Mouse (Mus musculus) heart, embryonic 11.5 days (tissue): ENCODE data around the gene 1700092M07Rik. TPM values are rescaled to one million over a fixed set of nuclear protein-coding genes. Genes with fewer than 3 reads are reported as not detected.

ENCODE experiments used
- ATAC-seq: fragments of 200-750 bp; cut with Nextera tagmentation; replicated peaks from 2 replicates; pipeline ENCODE4 v1.8.0; 2017; ENCODE audit warnings: moderate library complexity; ENCODE audit not compliant: insufficient number of reproducible peaks, low FRiP score, low TSS enrichment
- H3K27ac ChIP-seq: fragments of 300-500 bp; sonication (generic); 2 replicates; pipeline ENCODE4 v1.5.1; 2014; ENCODE audit warnings: mild to moderate bottlenecking, low read depth, low read length
- H3K27me3 ChIP-seq: fragments of 300-500 bp; sonication (generic); 2 replicates; pipeline ENCODE4 v1.6.1; 2014; ENCODE audit warnings: mild to moderate bottlenecking, low read length, mixed read lengths; ENCODE audit not compliant: control insufficient read depth, insufficient read depth
- H3K36me3 ChIP-seq: fragments of 300-500 bp; sonication (generic); 2 replicates; pipeline ENCODE4 v1.6.1; 2014; ENCODE audit warnings: mild to moderate bottlenecking, low read length, moderate library complexity, mixed read lengths; ENCODE audit not compliant: control insufficient read depth, insufficient read depth
- H3K4me1 ChIP-seq: fragments of 300-500 bp; sonication (generic); 2 replicates; pipeline ENCODE4 v1.6.1; 2014; ENCODE audit warnings: low read length; ENCODE audit not compliant: control insufficient read depth, insufficient read depth
- H3K4me2 ChIP-seq: fragments of 300-500 bp; sonication (generic); 2 replicates; pipeline ENCODE4 v1.6.1; 2014; ENCODE audit warnings: mild to moderate bottlenecking, moderate library complexity
- H3K4me3 ChIP-seq: fragments of 300-500 bp; sonication (generic); 2 replicates; pipeline ENCODE4 v1.5.1; 2014; ENCODE audit warnings: low read depth, low read length
- H3K9ac ChIP-seq: fragments of 300-500 bp; sonication (generic); 2 replicates; pipeline ENCODE4 v1.6.1; 2014; ENCODE audit warnings: mild to moderate bottlenecking, low read depth, low read length, moderate library complexity
- H3K9me3 ChIP-seq: fragments of 300-500 bp; sonication (generic); replicated peaks from 2 replicates; pipeline ENCODE4 v1.6.1; 2016; ENCODE audit warnings: low read length; ENCODE audit not compliant: control insufficient read depth
- WGBS: fragments of 180-500 bp; shearing (Covaris S2); extraction: QIAGEN DNeasy Blood & Tissue Kit; methylation state at CpG from one replicate; pipeline ENCODE4 v1.1.7; 2014; ENCODE audit not compliant: insufficient replicate concordance; 5-methylcytosine and 5-hydroxymethylcytosine counted together
- polyA plus RNA-seq: library from polyadenylated mRNA; unstranded; fragments of >200 nt; fragmentation: Nextera tagmentation; extraction: Ambion mirVana; gene quantifications from 2 replicates; pipeline ENCODE4 v1.2.1, GENCODE M21; 2014

The 1700092M07Rik gene
- polyA plus RNA-seq, 1 experiment from 2014 or later, result 2.2 TPM

GRCm38 (mm10) chr19:8706132-8706667, 34.3 kb upstream of the 1700092M07Rik start:
- WGBS, result 82% methylated on average over 7 of the region's 7 CpGs
- no peaks in the 10 kb centered on the region for H3K27me3 ChIP-seq
- H3K9me3 ChIP-seq, result no peaks in the 10 kb centered on the region
- ATAC-seq, result no peak
- H3K36me3 ChIP-seq, result peaks cover 28% of the 10 kb centered on the region
- no peak overlapping the region for H3K9ac ChIP-seq
- no peak overlapping the region for H3K4me2 ChIP-seq
- H3K27ac ChIP-seq, result no peak overlapping the region
- peaks cover 4% of the 10 kb centered on the region; the same call in 1 of the 2 replicates for H3K4me1 ChIP-seq
- no peak overlapping the region for H3K4me3 ChIP-seq

- Histone ChIP-seq H3K27me3 (no peaks in the 10 kb centered on the region), H3K36me3 (peaks cover 34% of the 10 kb centered on the region), H3K4me1 (peaks cover 10% of the 10 kb centered on the region), H3K27ac (no peak overlapping the region), H3K9me3 (no peaks in the 10 kb centered on the region), H3K4me3 (no peak overlapping the region), H3K4me2 (no peak overlapping the region), H3K9ac (no peak overlapping the region)
- ATAC-seq, result no peak
- WGBS, result 91% methylated on average over 7 of the region's 7 CpGs
Measured at GRCm38 (mm10) chr19:8706930-8707329, 33.6 kb upstream of the 1700092M07Rik start.

- Histone ChIP-seq H3K4me2 (no peak overlapping the region), H3K36me3 (peaks cover 36% of the 10 kb centered on the region)
Measured at GRCm38 (mm10) chr19:8708954-8709353, 31.6 kb upstream of the 1700092M07Rik start.

GRCm38 (mm10) chr19:8710057-8710456, 30.5 kb upstream of the 1700092M07Rik start:
- H3K4me1 ChIP-seq, result peaks cover 17% of the 10 kb centered on the region
- no peak for ATAC-seq
- H3K27me3 ChIP-seq, result no peaks in the 10 kb centered on the region
- H3K36me3 ChIP-seq, result peaks cover 36% of the 10 kb centered on the region
- no peak overlapping the region for H3K27ac ChIP-seq
- no peaks in the 10 kb centered on the region for H3K9me3 ChIP-seq
- WGBS, result 95% methylated on average over 2 of the region's 2 CpGs
- H3K9ac ChIP-seq, result no peak overlapping the region
- H3K4me2 ChIP-seq, result no peak overlapping the region
- H3K4me3 ChIP-seq, result no peak overlapping the region

More at GRCm38 (mm10) chr19:8708954-8709353, 31.6 kb upstream of the 1700092M07Rik start:
- no peak overlapping the region for H3K27ac ChIP-seq
- 94% methylated on average over 8 of the region's 8 CpGs for WGBS
- H3K9me3 ChIP-seq, result no peaks in the 10 kb centered on the region
- H3K27me3 ChIP-seq, result no peaks in the 10 kb centered on the region
- H3K4me3 ChIP-seq, result no peak overlapping the region
- peaks cover 14% of the 10 kb centered on the region for H3K4me1 ChIP-seq
- no peak for ATAC-seq
- H3K9ac ChIP-seq, result no peak overlapping the region

GRCm38 (mm10) chr19:8711506-8711905, 29.0 kb upstream of the 1700092M07Rik start:
- peak overlapping the region; percentile 72 for H3K4me3 ChIP-seq
- H3K4me1 ChIP-seq, result peaks cover 17% of the 10 kb centered on the region
- no peaks in the 10 kb centered on the region for H3K9me3 ChIP-seq
- H3K36me3 ChIP-seq, result peaks cover 36% of the 10 kb centered on the region
- no peaks in the 10 kb centered on the region for H3K27me3 ChIP-seq
- no peak overlapping the region for H3K27ac ChIP-seq
- no peak for ATAC-seq
- H3K9ac ChIP-seq, result peak overlapping the region; percentile 90
- peak overlapping the region; percentile 68 for H3K4me2 ChIP-seq
- WGBS, result 75% methylated on average over 4 of the region's 4 CpGs

GRCm38 (mm10) chr19:8711949-8712869, 28.3 kb upstream of the 1700092M07Rik start:
- ATAC-seq, result no peak
- peak overlapping the region; percentile 88 for H3K27ac ChIP-seq
- H3K36me3 ChIP-seq, result peaks cover 36% of the 10 kb centered on the region
- H3K27me3 ChIP-seq, result no peaks in the 10 kb centered on the region
- peak overlapping the region; percentile 68 for H3K4me2 ChIP-seq
- peak overlapping the region; percentile 72 for H3K4me3 ChIP-seq
- peaks cover 17% of the 10 kb centered on the region for H3K4me1 ChIP-seq
- WGBS, result 51% methylated on average over 10 of the region's 10 CpGs
- no peaks in the 10 kb centered on the region for H3K9me3 ChIP-seq
- H3K9ac ChIP-seq, result peak overlapping the region; percentile 90

GRCm38 (mm10) chr19:8712870-8713305, 27.6 kb upstream of the 1700092M07Rik start:
- WGBS, result under 1% methylated on average over 13 of the region's 13 CpGs
- Histone ChIP-seq H3K27ac (peak overlapping the region; percentile 88), H3K9me3 (no peaks in the 10 kb centered on the region), H3K4me2 (peak overlapping the region; percentile 68), H3K36me3 (peaks cover 30% of the 10 kb centered on the region), H3K9ac (peak overlapping the region; percentile 90), H3K4me1 (peaks cover 17% of the 10 kb centered on the region), H3K27me3 (no peaks in the 10 kb centered on the region), H3K4me3 (peak overlapping the region; percentile 72)
- peak; percentile 43; the same call in 1 of the 2 replicates for ATAC-seq

GRCm38 (mm10) chr19:8713306-8713996, 27.1 kb upstream of the 1700092M07Rik start:
- Histone ChIP-seq H3K36me3 (peaks cover 25% of the 10 kb centered on the region), H3K4me1 (peaks cover 17% of the 10 kb centered on the region), H3K4me2 (peak overlapping the region; percentile 68), H3K9ac (peak overlapping the region; percentile 90), H3K27ac (peak overlapping the region; percentile 88), H3K27me3 (no peaks in the 10 kb centered on the region), H3K4me3 (peak overlapping the region; percentile 72), H3K9me3 (no peaks in the 10 kb centered on the region)
- under 1% methylated on average over 51 of the region's 51 CpGs for WGBS
- peak; percentile 91 for ATAC-seq
